Mouse (Mus musculus): Measurements from ENCODE around the gene Rit1.
A peak's percentile ranks its signal among the peaks of the same experiment; 100 is the strongest.

GRCm38 (mm10) chr3:88738641-88739040 lies 22.0 kb downstream of the Rit1 start:
- TF ChIP-seq CTCF (IDR thresholded peaks at IDR 0.05; ENCODE audit: low read depth) (peak; percentile 91), EP300 (IDR thresholded peaks at IDR 0.05; ENCODE audit: low read depth) (no peak)

All from liver, postnatal 0 days (tissue).